Mouse (Mus musculus): ENCODE measurements around the gene Bub1b.

The Bub1b gene

GRCm38 (mm10) chr2:118667181-118667580 is 69.2 kb downstream of the Bub1b start:
- no peak for DNase-seq

- no peak for DNase-seq
Measured at GRCm38 (mm10) chr2:118669245-118669644, 71.2 kb downstream of the Bub1b start.

- no peak for DNase-seq
Measured at GRCm38 (mm10) chr2:118669785-118670184, 71.8 kb downstream of the Bub1b start.

- no peak for DNase-seq
Measured at GRCm38 (mm10) chr2:118671728-118672127, 73.7 kb downstream of the Bub1b start.

- no peak for DNase-seq
Measured at GRCm38 (mm10) chr2:118673686-118674465, 75.9 kb downstream of the Bub1b start.

- DNase-seq = no peak
Measured at GRCm38 (mm10) chr2:118674500-118674899, 76.5 kb downstream of the Bub1b start.

GRCm38 (mm10) chr2:118676839-118677741 is 79.1 kb downstream of the Bub1b start:
- DNase-seq = peak; percentile 55

GRCm38 (mm10) chr2:118677817-118678216 is 79.8 kb downstream of the Bub1b start:
- DNase-seq = no peak

GRCm38 (mm10) chr2:118679577-118679976 is 81.6 kb downstream of the Bub1b start:
- DNase-seq = peak; percentile 45

- DNase-seq = no peak
Measured at GRCm38 (mm10) chr2:118680926-118681325, 82.9 kb downstream of the Bub1b start.

- DNase-seq = no peak
Measured at GRCm38 (mm10) chr2:118682544-118683260, 84.7 kb downstream of the Bub1b start.

- DNase-seq = no peak
Measured at GRCm38 (mm10) chr2:118685088-118685487, 87.1 kb downstream of the Bub1b start.

- no peak for DNase-seq
Measured at GRCm38 (mm10) chr2:118686693-118687092, 88.7 kb downstream of the Bub1b start.

- no peak for DNase-seq
Measured at GRCm38 (mm10) chr2:118687791-118688190, 89.8 kb downstream of the Bub1b start.

- DNase-seq = no peak
Measured at GRCm38 (mm10) chr2:118689875-118690274, 91.9 kb downstream of the Bub1b start.

Data from lung, postnatal 10 days (tissue).